Mouse (Mus musculus) E14TG2a.4 (cell line): ENCODE results near the gene Sbf2.

ENCODE experiments used
- CTCF ChIP-seq: conservative IDR thresholded peaks from 2 replicates; pipeline ENCODE4 v1.5.1; 2014; ENCODE audit warnings: low read length
- NANOG ChIP-seq: IDR thresholded peaks from 2 replicates; pipeline ENCODE4 v1.6.1; 2014; ENCODE audit warnings: borderline replicate concordance, low read length, mixed read lengths

DNA sequence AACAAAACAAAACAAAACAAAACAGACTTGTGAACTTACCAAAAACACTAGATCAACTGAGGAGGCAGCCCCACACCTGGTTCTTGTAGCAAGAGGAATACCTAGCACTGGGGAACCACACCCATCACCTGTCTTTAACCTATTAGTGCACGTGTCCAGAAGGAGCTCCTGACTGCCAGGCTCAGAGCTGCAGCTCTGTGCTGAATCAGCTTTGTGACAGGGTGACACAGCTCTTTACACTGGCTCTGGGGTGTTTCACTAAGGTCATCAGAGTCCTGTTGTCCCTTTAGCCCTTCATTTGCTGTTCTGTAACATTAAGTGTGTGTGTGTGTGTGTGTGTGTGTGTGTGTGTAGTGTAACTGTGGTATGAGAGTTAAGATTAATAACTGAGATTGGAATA lies 21.8 kb upstream of the Sbf2 start:
- no peak for TF ChIP-seq CTCF
- TF ChIP-seq NANOG = no peak
